Mouse (Mus musculus): ENCODE data around the gene Rlbp1. TPM values are rescaled to one million over a fixed set of nuclear protein-coding genes. Genes with fewer than 3 reads are reported as not detected.

Gene Rlbp1
- polyA plus RNA-seq, 1 experiment from 2014 or later: 29.2 TPM

- no peak for ATAC-seq
- Histone ChIP-seq H3K4me1 (ENCODE audit: control insufficient read depth, insufficient read depth, low read depth, low read length) (peaks cover under 1% of the 10 kb centered on the region; the same call in 1 of the 2 replicates), H3K4me3 (ENCODE audit: low read length) (no peak overlapping the region), H3K27me3 (replicated peaks; ENCODE audit: control insufficient read depth, insufficient read depth, low read length) (no peaks in the 10 kb centered on the region), H3K9me3 (ENCODE audit: control insufficient read depth, low read length) (no peaks in the 10 kb centered on the region), H3K36me3 (ENCODE audit: control insufficient read depth, insufficient read depth, low read length) (no peaks in the 10 kb centered on the region), H3K4me2 (ENCODE audit: low read length) (no peak overlapping the region), H3K27ac (ENCODE audit: low read depth, low read length) (no peak overlapping the region), H3K9ac (ENCODE audit: low read depth, low read length) (no peak overlapping the region)
- 75% methylated on average over 10 of the region's 10 CpGs for WGBS
Measured at GRCm38 (mm10) chr7:79397446-79397963, 10.7 kb upstream of the Rlbp1 start.

GRCm38 (mm10) chr7:79395186-79395585 lies 8.3 kb upstream of the Rlbp1 start:
- H3K4me3 ChIP-seq (ENCODE audit: low read length): no peak overlapping the region
- no peak overlapping the region for H3K27ac ChIP-seq (ENCODE audit: low read depth, low read length)
- H3K36me3 ChIP-seq (ENCODE audit: control insufficient read depth, insufficient read depth, low read length): no peaks in the 10 kb centered on the region
- no peaks in the 10 kb centered on the region for H3K27me3 ChIP-seq (replicated peaks; ENCODE audit: control insufficient read depth, insufficient read depth, low read length)
- H3K9me3 ChIP-seq (ENCODE audit: control insufficient read depth, low read length): no peaks in the 10 kb centered on the region
- ATAC-seq: no peak
- no peak overlapping the region for H3K4me2 ChIP-seq (ENCODE audit: low read length)
- WGBS: 92% methylated on average over 7 of the region's 7 CpGs
- no peak overlapping the region for H3K9ac ChIP-seq (ENCODE audit: low read depth, low read length)
- H3K4me1 ChIP-seq (ENCODE audit: control insufficient read depth, insufficient read depth, low read depth, low read length): peaks cover 6% of the 10 kb centered on the region

- Histone ChIP-seq H3K36me3 (ENCODE audit: control insufficient read depth, insufficient read depth, low read length) (no peaks in the 10 kb centered on the region), H3K27ac (ENCODE audit: low read depth, low read length) (no peak overlapping the region), H3K4me2 (ENCODE audit: low read length) (no peak overlapping the region), H3K4me3 (ENCODE audit: low read length) (no peak overlapping the region), H3K9me3 (ENCODE audit: control insufficient read depth, low read length) (no peaks in the 10 kb centered on the region), H3K4me1 (ENCODE audit: control insufficient read depth, insufficient read depth, low read depth, low read length) (peaks cover 6% of the 10 kb centered on the region), H3K9ac (ENCODE audit: low read depth, low read length) (no peak overlapping the region), H3K27me3 (replicated peaks; ENCODE audit: control insufficient read depth, insufficient read depth, low read length) (no peaks in the 10 kb centered on the region)
- ATAC-seq: no peak
- 69% methylated on average over 7 of the region's 7 CpGs for WGBS
Measured at GRCm38 (mm10) chr7:79394666-79395065, 7.8 kb upstream of the Rlbp1 start.

GRCm38 (mm10) chr7:79393924-79394323 lies 7.1 kb upstream of the Rlbp1 start:
- Histone ChIP-seq H3K4me1 (ENCODE audit: control insufficient read depth, insufficient read depth, low read depth, low read length) (peaks cover 6% of the 10 kb centered on the region), H3K27me3 (replicated peaks; ENCODE audit: control insufficient read depth, insufficient read depth, low read length) (no peaks in the 10 kb centered on the region), H3K9me3 (ENCODE audit: control insufficient read depth, low read length) (no peaks in the 10 kb centered on the region), H3K36me3 (ENCODE audit: control insufficient read depth, insufficient read depth, low read length) (no peaks in the 10 kb centered on the region), H3K4me2 (ENCODE audit: low read length) (no peak overlapping the region), H3K9ac (ENCODE audit: low read depth, low read length) (no peak overlapping the region), H3K4me3 (ENCODE audit: low read length) (no peak overlapping the region), H3K27ac (ENCODE audit: low read depth, low read length) (no peak overlapping the region)
- 100% methylated on average over 7 of the region's 7 CpGs for WGBS
- no peak for ATAC-seq

GRCm38 (mm10) chr7:79392860-79393513 lies 6.1 kb upstream of the Rlbp1 start:
- Histone ChIP-seq H3K4me1 (ENCODE audit: control insufficient read depth, insufficient read depth, low read depth, low read length) (peaks cover 6% of the 10 kb centered on the region), H3K4me3 (ENCODE audit: low read length) (no peak overlapping the region), H3K9me3 (ENCODE audit: control insufficient read depth, low read length) (no peaks in the 10 kb centered on the region), H3K27me3 (replicated peaks; ENCODE audit: control insufficient read depth, insufficient read depth, low read length) (no peaks in the 10 kb centered on the region), H3K27ac (ENCODE audit: low read depth, low read length) (no peak overlapping the region), H3K36me3 (ENCODE audit: control insufficient read depth, insufficient read depth, low read length) (no peaks in the 10 kb centered on the region), H3K9ac (ENCODE audit: low read depth, low read length) (no peak overlapping the region), H3K4me2 (ENCODE audit: low read length) (peak overlapping the region; percentile 98)
- 62% methylated on average over 9 of the region's 9 CpGs for WGBS
- no peak for ATAC-seq

- Histone ChIP-seq H3K27ac (ENCODE audit: low read depth, low read length) (peak within 1 kb of the TSS; percentile 91), H3K9me3 (ENCODE audit: control insufficient read depth, low read length) (no peaks in the 10 kb centered on the region), H3K36me3 (ENCODE audit: control insufficient read depth, insufficient read depth, low read length) (no peaks in the 10 kb centered on the region), H3K27me3 (replicated peaks; ENCODE audit: control insufficient read depth, insufficient read depth, low read length) (no peaks in the 10 kb centered on the region), H3K4me1 (ENCODE audit: control insufficient read depth, insufficient read depth, low read depth, low read length) (peaks cover 7% of the 10 kb centered on the region), H3K4me3 (ENCODE audit: low read length) (peak within 1 kb of the TSS; percentile 64), H3K9ac (ENCODE audit: low read depth, low read length) (peak within 1 kb of the TSS; percentile 77), H3K4me2 (ENCODE audit: low read length) (peak within 1 kb of the TSS; percentile 98)
- ATAC-seq: peak; percentile 96
- under 1% methylated on average over 44 of the region's 44 CpGs for WGBS
Measured at GRCm38 (mm10) chr7:79391883-79392649, 5.2 kb upstream of the Rlbp1 start, which contains the start of gene Fanci. Gene Fanci (plus strand): TSS chr7:79391929.

- Histone ChIP-seq H3K4me1 (ENCODE audit: control insufficient read depth, insufficient read depth, low read depth, low read length) (peaks cover 9% of the 10 kb centered on the region), H3K36me3 (ENCODE audit: control insufficient read depth, insufficient read depth, low read length) (no peaks in the 10 kb centered on the region), H3K27me3 (replicated peaks; ENCODE audit: control insufficient read depth, insufficient read depth, low read length) (no peaks in the 10 kb centered on the region), H3K4me3 (ENCODE audit: low read length) (peak overlapping the region; percentile 64), H3K27ac (ENCODE audit: low read depth, low read length) (peak overlapping the region; percentile 91), H3K9me3 (ENCODE audit: control insufficient read depth, low read length) (no peaks in the 10 kb centered on the region), H3K9ac (ENCODE audit: low read depth, low read length) (peak overlapping the region; percentile 77), H3K4me2 (ENCODE audit: low read length) (peak overlapping the region; percentile 98)
- peak; percentile 9; the same call in 1 of the 2 replicates for ATAC-seq
- WGBS: 9% methylated on average over 3 of the region's 3 CpGs
Measured at GRCm38 (mm10) chr7:79391471-79391870, 4.6 kb upstream of the Rlbp1 start.

GRCm38 (mm10) chr7:79390141-79390708 lies 3.4 kb upstream of the Rlbp1 start:
- WGBS: 70% methylated on average over 5 of the region's 5 CpGs
- H3K4me1 ChIP-seq (ENCODE audit: control insufficient read depth, insufficient read depth, low read depth, low read length): peaks cover 9% of the 10 kb centered on the region
- no peak overlapping the region for H3K27ac ChIP-seq (ENCODE audit: low read depth, low read length)
- no peaks in the 10 kb centered on the region for H3K36me3 ChIP-seq (ENCODE audit: control insufficient read depth, insufficient read depth, low read length)
- no peaks in the 10 kb centered on the region for H3K27me3 ChIP-seq (replicated peaks; ENCODE audit: control insufficient read depth, insufficient read depth, low read length)
- no peak overlapping the region for H3K4me2 ChIP-seq (ENCODE audit: low read length)
- no peak for ATAC-seq
- H3K9me3 ChIP-seq (ENCODE audit: control insufficient read depth, low read length): no peaks in the 10 kb centered on the region
- no peak overlapping the region for H3K9ac ChIP-seq (ENCODE audit: low read depth, low read length)
- no peak overlapping the region for H3K4me3 ChIP-seq (ENCODE audit: low read length)

DNA sequence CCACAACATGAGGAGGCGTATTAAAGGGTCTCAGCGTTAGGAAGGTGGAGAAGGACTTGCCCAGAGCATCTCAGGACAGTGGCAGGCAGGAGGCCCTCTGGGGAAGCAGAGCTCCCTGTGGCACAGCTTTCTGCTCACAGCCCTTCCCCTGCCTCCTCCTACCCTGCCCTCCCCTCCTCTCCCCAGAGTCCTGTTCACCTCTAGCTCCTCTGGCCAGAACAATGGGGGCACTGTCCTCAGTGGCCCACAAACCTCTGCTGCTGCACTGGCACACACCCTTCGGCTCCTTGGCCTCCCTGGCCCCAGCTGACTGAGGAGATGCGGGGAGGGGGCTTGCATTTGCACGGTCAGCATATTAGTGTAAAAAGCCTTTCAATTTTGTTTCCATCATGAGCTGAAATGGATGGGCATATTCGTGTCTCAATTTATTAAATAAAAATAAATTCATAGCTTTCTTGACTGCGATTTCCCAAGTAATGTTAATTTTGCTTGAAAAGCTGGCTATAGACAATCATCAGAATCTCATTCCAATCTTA lies 1.9 kb upstream of the Rlbp1 start:
- H3K27ac ChIP-seq (ENCODE audit: low read depth, low read length): no peak overlapping the region
- H3K4me2 ChIP-seq (ENCODE audit: low read length): no peak overlapping the region
- no peak overlapping the region for H3K9ac ChIP-seq (ENCODE audit: low read depth, low read length)
- no peaks in the 10 kb centered on the region for H3K27me3 ChIP-seq (replicated peaks; ENCODE audit: control insufficient read depth, insufficient read depth, low read length)
- peaks cover 9% of the 10 kb centered on the region for H3K4me1 ChIP-seq (ENCODE audit: control insufficient read depth, insufficient read depth, low read depth, low read length)
- 71% methylated on average over 7 of the region's 7 CpGs for WGBS
- no peaks in the 10 kb centered on the region for H3K36me3 ChIP-seq (ENCODE audit: control insufficient read depth, insufficient read depth, low read length)
- H3K9me3 ChIP-seq (ENCODE audit: control insufficient read depth, low read length): no peaks in the 10 kb centered on the region
- ATAC-seq: peak; percentile 37; the same call in 1 of the 2 replicates
- H3K4me3 ChIP-seq (ENCODE audit: low read length): no peak overlapping the region

All from hindbrain, embryonic 16.5 days (tissue).